ENCODE assay signal across 8 mouse cellular contexts in genomic region chr12:16999146-16999545, GRCm38 (mm10). TPM values are rescaled to one million over a fixed set of nuclear protein-coding genes. Genes with fewer than 3 reads are reported as not detected.
DNase-seq lines count a peak whose midpoint lies in the region; ATAC-seq and TF ChIP-seq lines count a peak whose summit lies in the region.

No protein-coding gene starts in this region.

- WGBS in heart, embryonic 14.5 days = 4% methylated on average over 10 of the region's 10 CpGs
- 4% methylated on average over 10 of the region's 10 CpGs for WGBS in lung, embryonic 14.5 days
- 8% methylated on average over 10 of the region's 10 CpGs for WGBS in cerebellum, adult 2 months

- no peak for ATAC-seq in heart, embryonic 14.5 days (ENCODE audit: insufficient number of reproducible peaks, insufficient read depth, low FRiP score, low read depth)
- peak; percentile 13; the same call in 1 of the 2 replicates for ATAC-seq in lung, embryonic 14.5 days (ENCODE audit: insufficient read depth)

- peaks cover 5% of the 10 kb centered on the region for H3K4me1 ChIP-seq in ES-Bruce4 (ENCODE audit: control insufficient read depth, insufficient read depth, low read length)
- peaks cover 7 to 19% of the 10 kb centered on the region in 2 experiments; a peak in 3 of 4 replicates for H3K4me1 ChIP-seq in heart, embryonic 14.5 days (ENCODE audit: control insufficient read depth in 2 of 2, insufficient read depth in 2 of 2, low read length in 2 of 2)
- H3K4me1 ChIP-seq in lung, embryonic 14.5 days (ENCODE audit: insufficient read depth) = 0 out of 2 replicates have a peak, but pooled peaks cover 6% of the 10 kb centered on the region
- no peaks in the 10 kb centered on the region; the same call in 1 of the 2 replicates for H3K4me1 ChIP-seq in cerebellum, adult 2 months (ENCODE audit: control insufficient read depth, insufficient read depth, low read length)

- no peak for TF ChIP-seq POLR2A in ES-Bruce4 (IDR thresholded peaks at IDR 0.05; ENCODE audit: insufficient read depth, low read length)
- TF ChIP-seq POLR2A in cerebellum, adult 2 months (IDR thresholded peaks at IDR 0.05; ENCODE audit: borderline replicate concordance, insufficient read depth, low read length) = no peak

- peak overlapping the region; percentile 74 for H3K4me3 ChIP-seq in ES-Bruce4 (ENCODE audit: low read depth, low read length)
- peak overlapping the region; percentile 54 to 59 for H3K4me3 ChIP-seq in heart, embryonic 14.5 days (ENCODE audit: control insufficient read depth in 1 of 2, insufficient read depth in 1 of 2, low read depth in 1 of 2, low read length in 2 of 2)
- peak overlapping the region; percentile 61 for H3K4me3 ChIP-seq in lung, embryonic 14.5 days (ENCODE audit: low read depth, low read length)
- H3K4me3 ChIP-seq in cerebellum, adult 2 months (replicated peaks; ENCODE audit: insufficient read depth, low read depth, low read length) = no peak overlapping the region

- H3K27ac ChIP-seq in ES-Bruce4 (ENCODE audit: insufficient read depth, low read length) = peak overlapping the region; percentile 31
- no peak overlapping the region for H3K27ac ChIP-seq in heart, embryonic 14.5 days (replicated peaks in 1 of 2; ENCODE audit: control insufficient read depth in 1 of 2, insufficient read depth in 1 of 2, low read depth in 2 of 2, low read length in 2 of 2)
- H3K27ac ChIP-seq in lung, embryonic 14.5 days (ENCODE audit: low read depth) = no peak overlapping the region
- no peak overlapping the region for H3K27ac ChIP-seq in cerebellum, adult 2 months (ENCODE audit: insufficient read depth, low read length)

- no peaks in the 10 kb centered on the region for H3K36me3 ChIP-seq in ES-Bruce4 (ENCODE audit: control insufficient read depth, insufficient read depth, low read length, poor library complexity, severe bottlenecking)
- peaks cover 8% of the 10 kb centered on the region; the same call in 1 of the 2 replicates for H3K36me3 ChIP-seq in heart, embryonic 14.5 days (ENCODE audit: control insufficient read depth, insufficient read depth, low read length)
- H3K36me3 ChIP-seq in lung, embryonic 14.5 days (ENCODE audit: insufficient read depth) = peaks cover 6% of the 10 kb centered on the region; the same call in 1 of the 2 replicates

- no peaks in the 10 kb centered on the region for H3K27me3 ChIP-seq in ES-Bruce4 (ENCODE audit: control insufficient read depth, insufficient read depth, low read length, poor library complexity, severe bottlenecking)
- no peaks in the 10 kb centered on the region for H3K27me3 ChIP-seq in heart, embryonic 14.5 days (ENCODE audit: control insufficient read depth, insufficient read depth, low read length)
- H3K27me3 ChIP-seq in lung, embryonic 14.5 days (ENCODE audit: insufficient read depth, low read length) = peaks cover 12% of the 10 kb centered on the region
- peaks cover 2% of the 10 kb centered on the region; the same call in 1 of the 2 replicates for H3K27me3 ChIP-seq in cerebellum, adult 2 months (ENCODE audit: control insufficient read depth, insufficient read depth, low read length)

- TF ChIP-seq CTCF in ES-Bruce4 (IDR thresholded peaks at IDR 0.05; ENCODE audit: low read depth, low read length) = no peak
- no peak for TF ChIP-seq CTCF in lung, embryonic 14.5 days (IDR thresholded peaks at IDR 0.05; ENCODE audit: low read depth)
- no peak for TF ChIP-seq CTCF in cerebellum, adult 2 months (IDR thresholded peaks at IDR 0.05; ENCODE audit: borderline replicate concordance, insufficient read depth, low read depth, low read length)

- peak overlapping the region; percentile 60 for H3K9ac ChIP-seq in ES-Bruce4 (ENCODE audit: low read depth, poor library complexity, severe bottlenecking)
- H3K9ac ChIP-seq in heart, embryonic 14.5 days (ENCODE audit: low read length) = peak overlapping the region; percentile 65
- peak overlapping the region; percentile 48; the same call in 1 of the 2 replicates for H3K9ac ChIP-seq in lung, embryonic 14.5 days

- no peaks in the 10 kb centered on the region for H3K9me3 ChIP-seq in ES-Bruce4 (replicated peaks; ENCODE audit: control insufficient read depth, insufficient read depth, low read length, poor library complexity, severe bottlenecking)
- H3K9me3 ChIP-seq in heart, embryonic 14.5 days (ENCODE audit: control insufficient read depth, low read length) = no peaks in the 10 kb centered on the region
- no peaks in the 10 kb centered on the region for H3K9me3 ChIP-seq in lung, embryonic 14.5 days (ENCODE audit: low read depth, low read length)

- TF ChIP-seq EP300 in ES-Bruce4 (IDR thresholded peaks at IDR 0.05; ENCODE audit: insufficient read depth, low read depth, low read length) = no peak

- DNase-seq in embryo, embryonic 11 days = peak; percentile 25
- DNase-seq in embryo, embryonic 10 days (ENCODE audit: low spot score) = no peak
- peak; percentile 11 for DNase-seq in lung, embryonic 14.5 days
- DNase-seq in cerebellum, adult 2 months = no peak
- no peak for DNase-seq in adipocyte (ENCODE audit: low spot score)
- no peak for DNase-seq in ovary, postnatal 10 days (ENCODE audit: low spot score)

- peak overlapping the region; percentile 89 for H3K4me2 ChIP-seq in heart, embryonic 14.5 days (ENCODE audit: low read length)
- H3K4me2 ChIP-seq in lung, embryonic 14.5 days = peak overlapping the region; percentile 91

RNA-seq across cellular contexts. Expression of gene Pqlc3, which starts 1.1 kb away (rescaled TPM):
- 40.1 and 41.5 TPM in 2 replicates for polyA plus RNA-seq in ES-Bruce4 (2011; ENCODE audit: insufficient read depth, insufficient read length, low read depth, missing spikeins)
- polyA plus RNA-seq in heart, embryonic 14.5 days (2014; fragmentation: Nextera tagmentation; extraction: Ambion mirVana) = 3.2 and 4.0 TPM in 2 replicates
- polyA plus RNA-seq in lung, embryonic 14.5 days (2014; fragmentation: Nextera tagmentation; extraction: Ambion mirVana) = 3.7 and 3.8 TPM in 2 replicates
- polyA plus RNA-seq in cerebellum, adult 2 months (2012; rRNA removed) = 0.62 and 1.4 TPM in 2 replicates

RNA-seq across cellular contexts. Expression of gene 2410004P03Rik, which starts 12.4 kb away (rescaled TPM):
- 0.28 and 0.90 TPM in 2 replicates for polyA plus RNA-seq in ES-Bruce4 (2011; ENCODE audit: insufficient read depth, insufficient read length, low read depth, missing spikeins)
- polyA plus RNA-seq in heart, embryonic 14.5 days (2014; fragmentation: Nextera tagmentation; extraction: Ambion mirVana) = not detected in 2 replicates
- 0.26 and 0.29 TPM in 2 replicates for polyA plus RNA-seq in lung, embryonic 14.5 days (2014; fragmentation: Nextera tagmentation; extraction: Ambion mirVana)
- polyA plus RNA-seq in cerebellum, adult 2 months (2012; rRNA removed) = 0.90 and 1.1 TPM in 2 replicates

Comparison
In these comparisons a context has a peak if more than half of its experiments do, and no peak if none do; other contexts are left out.
1. DNase-seq: peak in embryo, embryonic 11 days (single experiment) and lung, embryonic 14.5 days (single experiment); none in embryo, embryonic 10 days (single experiment), cerebellum, adult 2 months (0 of 2), adipocyte (single experiment) and ovary, postnatal 10 days (single experiment).
2. Peak in every context shown above with its lines, with median percentiles within 50 percentile points of each other: H3K9ac ChIP-seq.